Mouse (Mus musculus): Measurements from ENCODE around the gene Mmp21. TPM values are rescaled to one million over a fixed set of nuclear protein-coding genes. Genes with fewer than 3 reads are reported as not detected.

Mmp21 gene
- polyA plus RNA-seq (2015; fragmentation: Nextera tagmentation; extraction: Ambion mirVana): not detected in 2 replicates

DNA sequence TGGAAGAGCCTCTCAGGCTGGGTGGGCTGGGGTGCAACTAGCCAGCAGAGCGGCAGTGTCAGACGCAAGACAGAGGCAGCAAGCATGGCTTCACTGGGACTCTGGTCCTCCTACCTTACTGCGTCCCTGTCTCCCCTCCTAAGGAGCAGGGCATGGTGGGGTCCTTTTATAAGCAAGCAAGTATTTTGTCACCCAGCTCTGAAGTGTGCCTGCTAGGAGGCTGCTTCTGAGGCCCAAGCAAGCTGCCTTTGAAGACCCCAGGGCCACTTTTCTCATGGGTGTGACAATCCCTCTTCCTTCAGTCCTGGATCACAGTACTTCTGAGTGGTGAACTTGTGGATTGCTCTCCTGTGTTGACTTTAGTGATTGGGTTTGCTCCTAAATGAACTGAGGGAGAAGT, at the start of gene Mmp21:
TSS of gene Mmp21 (minus strand) at position 101 of the 400 bp plus-strand sequence.
- Histone ChIP-seq H3K27ac (ENCODE audit: low read length) (no peak within 1 kb of the TSS), H3K4me2 (ENCODE audit: low read length) (no peak within 1 kb of the TSS), H3K9me3 (replicated peaks; ENCODE audit: control insufficient read depth, low read length, poor library complexity, severe bottlenecking) (no peaks in the 10 kb centered on the region), H3K27me3 (ENCODE audit: control insufficient read depth, insufficient read depth, low read depth, low read length) (no peaks in the 10 kb centered on the region), H3K36me3 (ENCODE audit: control insufficient read depth, insufficient read depth, low read length) (0 out of 2 replicates have a peak, but pooled peaks cover 3% of the 10 kb centered on the region), H3K4me3 (ENCODE audit: low read depth, low read length) (no peak within 1 kb of the TSS), H3K4me1 (ENCODE audit: control insufficient read depth, insufficient read depth, low read length) (no peaks in the 10 kb centered on the region), H3K9ac (ENCODE audit: low read depth, low read length) (no peak within 1 kb of the TSS)
- WGBS: 89% methylated on average over 3 of the region's 3 CpGs
- ATAC-seq: no peak

DNA sequence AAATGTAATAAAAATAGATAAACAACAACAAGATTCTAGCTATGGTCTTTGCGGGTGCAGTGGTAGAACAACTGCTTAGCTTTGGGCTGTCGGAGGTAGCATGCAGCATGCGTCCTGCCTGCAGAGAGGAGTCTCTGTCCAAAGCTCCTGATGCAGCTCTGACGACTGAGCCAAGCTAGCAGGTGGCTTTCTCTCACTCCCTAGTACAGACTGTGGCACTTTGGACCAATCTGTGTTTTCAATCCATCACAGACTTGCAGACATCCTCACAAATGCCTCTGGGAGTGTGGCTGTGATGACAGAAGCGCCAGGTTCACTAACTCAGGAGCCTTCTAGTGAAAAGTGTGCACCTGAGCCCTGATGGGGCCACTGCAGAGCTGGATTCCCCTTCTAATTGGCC, 49.5 kb upstream of the Mmp21 start:
- H3K36me3 ChIP-seq (ENCODE audit: control insufficient read depth, insufficient read depth, low read length): peaks cover 9% of the 10 kb centered on the region
- no peaks in the 10 kb centered on the region for H3K4me1 ChIP-seq (ENCODE audit: control insufficient read depth, insufficient read depth, low read length)
- H3K27me3 ChIP-seq (ENCODE audit: control insufficient read depth, insufficient read depth, low read depth, low read length): no peaks in the 10 kb centered on the region
- WGBS: 87% methylated on average over 5 of the region's 5 CpGs
- ATAC-seq: no peak
- no peak overlapping the region for H3K4me2 ChIP-seq (ENCODE audit: low read length)
- H3K4me3 ChIP-seq (ENCODE audit: low read depth, low read length): no peak overlapping the region
- no peak overlapping the region for H3K27ac ChIP-seq (ENCODE audit: low read length)
- no peak overlapping the region for H3K9ac ChIP-seq (ENCODE audit: low read depth, low read length)
- H3K9me3 ChIP-seq (replicated peaks; ENCODE audit: control insufficient read depth, low read length, poor library complexity, severe bottlenecking): no peaks in the 10 kb centered on the region

DNA sequence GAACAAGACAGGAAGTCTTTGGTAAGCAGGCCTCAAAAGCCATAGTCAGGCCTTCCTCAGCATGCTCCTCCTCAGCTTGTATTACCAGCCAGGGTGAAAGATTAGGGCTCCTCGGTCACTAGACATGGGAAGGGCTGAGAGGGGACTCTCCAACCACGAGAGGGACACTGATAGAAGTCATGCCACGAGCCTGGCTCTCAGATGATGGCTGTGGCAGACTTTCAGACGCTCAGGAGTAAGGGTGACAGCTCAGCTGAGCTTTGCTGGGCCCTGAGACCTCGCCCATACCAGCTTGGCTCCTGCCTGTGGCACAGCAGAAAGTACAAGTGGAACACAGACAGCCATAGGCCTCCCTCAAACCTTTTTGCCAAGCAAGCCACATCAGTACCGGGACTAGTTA, 47.2 kb upstream of the Mmp21 start:
- Histone ChIP-seq H3K4me1 (ENCODE audit: control insufficient read depth, insufficient read depth, low read length) (no peaks in the 10 kb centered on the region), H3K4me3 (ENCODE audit: low read depth, low read length) (no peak overlapping the region), H3K9ac (ENCODE audit: low read depth, low read length) (no peak overlapping the region), H3K36me3 (ENCODE audit: control insufficient read depth, insufficient read depth, low read length) (peaks cover 13% of the 10 kb centered on the region), H3K9me3 (replicated peaks; ENCODE audit: control insufficient read depth, low read length, poor library complexity, severe bottlenecking) (no peaks in the 10 kb centered on the region), H3K27ac (ENCODE audit: low read length) (no peak overlapping the region), H3K4me2 (ENCODE audit: low read length) (no peak overlapping the region), H3K27me3 (ENCODE audit: control insufficient read depth, insufficient read depth, low read depth, low read length) (no peaks in the 10 kb centered on the region)
- whole genome bisulfite sequencing: 91% methylated on average over 6 of the region's 6 CpGs
- ATAC-seq: no peak

DNA sequence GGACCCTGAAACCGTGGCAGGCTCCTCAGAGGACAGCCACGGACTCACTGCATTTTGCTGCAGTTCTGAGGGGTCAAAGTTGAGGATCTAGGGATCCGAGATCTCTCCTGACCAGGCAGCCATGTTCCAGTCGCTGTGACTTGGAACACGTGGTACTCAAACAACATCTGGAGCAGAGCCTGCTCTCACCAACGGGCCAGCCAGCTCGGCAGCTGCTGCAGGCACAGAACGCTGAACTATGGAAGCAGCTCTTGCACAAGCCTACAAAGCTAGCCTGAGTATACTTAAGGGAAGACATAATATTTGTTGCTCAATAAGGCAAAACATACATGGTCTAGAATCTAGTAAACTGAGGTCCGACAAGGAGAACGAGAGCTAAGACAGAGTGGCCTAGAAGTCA, 45.7 kb upstream of the Mmp21 start:
- no peak for ATAC-seq
- Histone ChIP-seq H3K4me3 (ENCODE audit: low read depth, low read length) (no peak overlapping the region), H3K27me3 (ENCODE audit: control insufficient read depth, insufficient read depth, low read depth, low read length) (no peaks in the 10 kb centered on the region), H3K4me2 (ENCODE audit: low read length) (no peak overlapping the region), H3K9ac (ENCODE audit: low read depth, low read length) (no peak overlapping the region), H3K27ac (ENCODE audit: low read length) (no peak overlapping the region), H3K36me3 (ENCODE audit: control insufficient read depth, insufficient read depth, low read length) (peaks cover 20% of the 10 kb centered on the region), H3K9me3 (replicated peaks; ENCODE audit: control insufficient read depth, low read length, poor library complexity, severe bottlenecking) (no peaks in the 10 kb centered on the region), H3K4me1 (ENCODE audit: control insufficient read depth, insufficient read depth, low read length) (no peaks in the 10 kb centered on the region)
- WGBS: 88% methylated on average over 10 of the region's 10 CpGs

DNA sequence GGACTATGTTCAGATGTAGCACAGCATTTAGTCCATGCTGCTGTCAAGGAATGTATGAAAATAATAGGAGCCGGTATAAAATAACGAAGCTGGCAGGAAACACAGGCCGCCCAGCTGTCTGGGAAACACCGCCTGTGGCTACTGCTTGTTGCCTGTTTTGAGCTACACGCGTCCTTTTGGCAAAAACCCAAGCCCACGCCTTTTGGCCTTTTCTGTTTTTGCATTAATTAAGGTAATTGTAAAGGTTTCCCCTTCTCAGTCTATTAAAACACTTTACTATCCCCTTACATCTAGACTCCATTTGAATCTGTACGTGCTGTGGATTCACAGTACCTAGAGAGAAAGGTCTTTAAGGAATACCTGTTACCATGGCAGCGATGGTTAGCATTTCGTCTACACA, 45.0 kb upstream of the Mmp21 start:
- ATAC-seq: no peak
- Histone ChIP-seq H3K27me3 (ENCODE audit: control insufficient read depth, insufficient read depth, low read depth, low read length) (no peaks in the 10 kb centered on the region), H3K36me3 (ENCODE audit: control insufficient read depth, insufficient read depth, low read length) (peaks cover 25% of the 10 kb centered on the region), H3K27ac (ENCODE audit: low read length) (no peak overlapping the region), H3K9ac (ENCODE audit: low read depth, low read length) (no peak overlapping the region), H3K9me3 (replicated peaks; ENCODE audit: control insufficient read depth, low read length, poor library complexity, severe bottlenecking) (no peaks in the 10 kb centered on the region), H3K4me1 (ENCODE audit: control insufficient read depth, insufficient read depth, low read length) (no peaks in the 10 kb centered on the region), H3K4me3 (ENCODE audit: low read depth, low read length) (no peak overlapping the region), H3K4me2 (ENCODE audit: low read length) (no peak overlapping the region)
- 76% methylated on average over 10 of the region's 10 CpGs for WGBS

DNA sequence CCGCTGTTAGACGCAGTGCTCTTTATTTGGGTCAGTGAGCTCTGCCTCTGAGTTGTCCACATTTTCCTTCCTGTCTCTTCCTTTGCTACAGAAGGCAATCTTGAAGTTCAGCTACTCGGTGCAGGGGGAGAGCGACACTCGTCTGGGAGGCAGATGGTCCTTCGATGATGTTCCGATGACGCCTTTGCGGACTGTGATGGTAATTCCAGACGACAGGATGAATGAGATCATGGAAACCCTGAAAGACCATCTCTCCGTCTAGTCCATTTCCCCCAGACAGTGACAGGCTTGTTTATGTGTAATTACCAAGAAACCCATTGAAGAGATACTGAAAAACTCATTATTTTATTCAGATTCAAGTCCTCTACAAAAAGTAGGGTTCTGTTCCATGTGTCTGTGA, 40.8 kb upstream of the Mmp21 start:
- H3K36me3 ChIP-seq (ENCODE audit: control insufficient read depth, insufficient read depth, low read length): peaks cover 52% of the 10 kb centered on the region
- no peak overlapping the region for H3K4me2 ChIP-seq (ENCODE audit: low read length)
- H3K4me1 ChIP-seq (ENCODE audit: control insufficient read depth, insufficient read depth, low read length): no peaks in the 10 kb centered on the region
- no peaks in the 10 kb centered on the region for H3K9me3 ChIP-seq (replicated peaks; ENCODE audit: control insufficient read depth, low read length, poor library complexity, severe bottlenecking)
- 86% methylated on average over 11 of the region's 11 CpGs for WGBS
- no peak overlapping the region for H3K9ac ChIP-seq (ENCODE audit: low read depth, low read length)
- no peak for ATAC-seq
- H3K27me3 ChIP-seq (ENCODE audit: control insufficient read depth, insufficient read depth, low read depth, low read length): no peaks in the 10 kb centered on the region
- H3K4me3 ChIP-seq (ENCODE audit: low read depth, low read length): no peak overlapping the region
- H3K27ac ChIP-seq (ENCODE audit: low read length): no peak overlapping the region

DNA sequence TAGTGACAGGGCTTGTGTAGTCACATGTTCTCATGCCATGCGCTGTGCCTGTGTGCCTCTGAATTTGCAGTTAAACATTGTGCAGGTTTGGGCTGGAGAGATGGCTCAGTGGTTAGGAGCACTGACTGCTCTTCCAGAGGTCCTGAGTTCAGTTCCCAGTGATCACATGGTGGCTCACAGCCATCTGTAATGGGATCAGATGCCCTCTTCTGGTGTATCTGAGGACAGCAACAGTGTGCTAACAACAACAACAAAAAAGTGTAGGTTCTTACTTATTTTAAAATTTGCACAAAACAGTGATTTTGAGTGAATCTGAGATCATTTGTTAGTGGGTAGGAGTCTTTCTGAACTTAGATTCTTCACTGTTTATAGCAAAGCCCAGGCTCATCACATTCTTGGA, 38.7 kb upstream of the Mmp21 start:
- no peaks in the 10 kb centered on the region for H3K27me3 ChIP-seq (ENCODE audit: control insufficient read depth, insufficient read depth, low read depth, low read length)
- ATAC-seq: no peak
- peaks cover 57% of the 10 kb centered on the region for H3K36me3 ChIP-seq (ENCODE audit: control insufficient read depth, insufficient read depth, low read length)
- no peak overlapping the region for H3K4me2 ChIP-seq (ENCODE audit: low read length)
- H3K4me3 ChIP-seq (ENCODE audit: low read depth, low read length): no peak overlapping the region
- H3K4me1 ChIP-seq (ENCODE audit: control insufficient read depth, insufficient read depth, low read length): no peaks in the 10 kb centered on the region
- no peaks in the 10 kb centered on the region for H3K9me3 ChIP-seq (replicated peaks; ENCODE audit: control insufficient read depth, low read length, poor library complexity, severe bottlenecking)
- H3K27ac ChIP-seq (ENCODE audit: low read length): no peak overlapping the region
- no peak overlapping the region for H3K9ac ChIP-seq (ENCODE audit: low read depth, low read length)
- 100% methylated on average over 1 of the region's 1 CpGs for WGBS

DNA sequence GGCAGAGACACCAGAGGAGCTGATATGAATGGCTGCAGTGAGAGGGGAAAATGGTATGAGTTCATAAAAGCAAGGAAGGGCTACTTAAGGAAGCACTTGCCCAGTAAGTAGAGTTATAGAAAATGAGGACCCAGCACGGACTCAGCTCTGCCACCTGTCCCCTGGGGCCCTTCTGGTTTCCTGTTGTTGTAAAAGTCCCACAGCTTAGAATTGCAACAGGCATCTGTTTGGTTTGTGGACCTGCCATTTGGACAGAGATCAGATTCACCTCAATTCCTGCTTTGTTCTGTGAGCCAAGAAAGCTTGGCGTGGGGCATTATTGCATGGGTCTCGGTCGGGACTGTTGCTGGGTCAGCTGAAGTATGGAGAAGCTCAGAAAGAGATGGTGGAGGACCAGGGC, 35.5 kb upstream of the Mmp21 start:
- Histone ChIP-seq H3K9me3 (replicated peaks; ENCODE audit: control insufficient read depth, low read length, poor library complexity, severe bottlenecking) (no peaks in the 10 kb centered on the region), H3K4me2 (ENCODE audit: low read length) (no peak overlapping the region), H3K9ac (ENCODE audit: low read depth, low read length) (no peak overlapping the region), H3K27me3 (ENCODE audit: control insufficient read depth, insufficient read depth, low read depth, low read length) (no peaks in the 10 kb centered on the region), H3K4me3 (ENCODE audit: low read depth, low read length) (no peak overlapping the region), H3K4me1 (ENCODE audit: control insufficient read depth, insufficient read depth, low read length) (peaks cover 3% of the 10 kb centered on the region; the same call in 1 of the 2 replicates), H3K36me3 (ENCODE audit: control insufficient read depth, insufficient read depth, low read length) (peaks cover 50% of the 10 kb centered on the region), H3K27ac (ENCODE audit: low read length) (no peak overlapping the region)
- WGBS: 94% methylated on average over 4 of the region's 4 CpGs
- ATAC-seq: no peak

DNA sequence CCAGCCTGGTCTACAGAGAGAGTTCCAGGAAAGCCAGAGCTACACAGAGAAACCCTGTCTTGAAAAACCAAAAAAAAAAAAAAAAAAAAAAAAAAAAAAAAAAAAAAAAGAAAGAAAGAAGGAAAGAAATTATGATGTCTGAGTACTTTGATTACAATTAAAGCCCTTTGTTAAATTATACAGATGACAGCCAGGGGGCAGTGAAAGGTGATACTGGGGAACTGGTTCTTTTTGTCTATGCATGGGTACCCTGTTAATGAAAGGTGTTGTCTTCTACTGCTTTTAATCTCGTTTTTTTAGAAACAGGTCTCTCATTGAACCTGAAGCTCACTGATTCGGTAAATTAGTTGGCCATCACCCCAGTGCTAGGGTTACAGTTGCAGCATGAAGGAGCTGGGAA, 27.4 kb upstream of the Mmp21 start:
- H3K4me2 ChIP-seq (ENCODE audit: low read length): no peak overlapping the region
- no peak overlapping the region for H3K4me3 ChIP-seq (ENCODE audit: low read depth, low read length)
- H3K9me3 ChIP-seq (replicated peaks; ENCODE audit: control insufficient read depth, low read length, poor library complexity, severe bottlenecking): no peaks in the 10 kb centered on the region
- peaks cover 14% of the 10 kb centered on the region for H3K4me1 ChIP-seq (ENCODE audit: control insufficient read depth, insufficient read depth, low read length)
- peaks cover under 1% of the 10 kb centered on the region; the same call in 1 of the 2 replicates for H3K36me3 ChIP-seq (ENCODE audit: control insufficient read depth, insufficient read depth, low read length)
- no peak overlapping the region for H3K27ac ChIP-seq (ENCODE audit: low read length)
- 89% methylated on average over 2 of the region's 2 CpGs for WGBS
- no peaks in the 10 kb centered on the region for H3K27me3 ChIP-seq (ENCODE audit: control insufficient read depth, insufficient read depth, low read depth, low read length)
- H3K9ac ChIP-seq (ENCODE audit: low read depth, low read length): no peak overlapping the region
- ATAC-seq: no peak
